Comparison of ENCODE assay signal across 8 mouse cellular contexts in the genomic region with DNA sequence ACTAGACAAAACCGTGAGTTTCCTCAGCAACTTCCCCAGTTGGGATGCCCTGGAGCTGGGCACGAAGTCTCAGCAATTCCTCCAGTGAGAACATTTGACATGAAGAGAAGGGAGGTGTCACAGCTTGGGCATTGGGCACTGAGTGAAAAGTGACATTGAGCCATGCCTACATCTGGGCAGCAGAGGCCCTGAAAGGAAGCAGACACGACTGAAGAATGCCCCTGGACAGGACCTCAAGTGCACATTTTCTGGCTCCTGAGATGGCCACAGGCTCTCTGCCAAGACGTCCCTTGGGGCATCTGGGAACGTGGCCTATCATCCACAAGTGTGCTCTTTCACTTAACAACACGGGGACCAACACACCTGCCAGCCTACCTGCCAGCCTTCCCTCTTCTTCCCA. TPM values are rescaled to one million over a fixed set of nuclear protein-coding genes. Genes with fewer than 3 reads are reported as not detected.
A peak's percentile ranks its signal among the peaks of the same experiment; 100 is the strongest.
DNase-seq lines count a peak whose midpoint lies in the region; ATAC-seq and TF ChIP-seq lines count a peak whose summit lies in the region.

No protein-coding gene starts in this region.

- peak; percentile 34 for DNase-seq in adrenal gland, postnatal 14 days
- DNase-seq in adrenal gland, postnatal 4 days (ENCODE audit: low spot score in 2 of 2): no peak
- DNase-seq in left cerebral cortex, postnatal 25 days (ENCODE audit: low spot score in 2 of 2): no peak
- no peak for DNase-seq in layer of hippocampus, postnatal 10 days (ENCODE audit: low spot score in 2 of 2)

- no peak for ATAC-seq in heart, embryonic 14.5 days (ENCODE audit: insufficient number of reproducible peaks, insufficient read depth, low FRiP score, low read depth)
- no peak for ATAC-seq in liver, embryonic 12.5 days

- no peak overlapping the region for H3K27ac ChIP-seq in heart, embryonic 14.5 days (replicated peaks in 1 of 2; ENCODE audit: control insufficient read depth in 1 of 2, insufficient read depth in 1 of 2, low read depth in 2 of 2, low read length in 2 of 2)
- peak overlapping the region; percentile 86 for H3K27ac ChIP-seq in liver, embryonic 12.5 days
- no peak overlapping the region for H3K27ac ChIP-seq in small intestine, adult 2 months (ENCODE audit: insufficient read depth, low read depth, low read length)

- no peak overlapping the region for H3K9ac ChIP-seq in heart, embryonic 14.5 days (ENCODE audit: low read length)
- H3K9ac ChIP-seq in liver, embryonic 12.5 days: peak overlapping the region; percentile 44

- intact Hi-C loops in left cerebral cortex, postnatal 25 days (cut with DNase I): no loop called here

- TF ChIP-seq CTCF in E14TG2a.4 (conservative IDR thresholded peaks at IDR 0.05; ENCODE audit: low read length): no peak
- no peak for TF ChIP-seq CTCF in small intestine, adult 2 months (IDR thresholded peaks at IDR 0.05; ENCODE audit: extremely low read depth, insufficient read length, insufficient replicate concordance, low read depth, low read length)

- no peak for TF ChIP-seq POLR2A in small intestine, adult 2 months (IDR thresholded peaks at IDR 0.05; ENCODE audit: low read depth, low read length)

- WGBS in heart, embryonic 14.5 days: 26% methylated on average over 6 of the region's 6 CpGs
- 40% methylated on average over 6 of the region's 6 CpGs for WGBS in liver, embryonic 12.5 days (ENCODE audit: insufficient replicate concordance)
- 18% methylated on average over 6 of the region's 6 CpGs for WGBS in small intestine, adult 2 months

- no peaks in the 10 kb centered on the region for H3K9me3 ChIP-seq in E14TG2a.4 (ENCODE audit: low read length)
- H3K9me3 ChIP-seq in heart, embryonic 14.5 days (ENCODE audit: control insufficient read depth, low read length): no peaks in the 10 kb centered on the region
- H3K9me3 ChIP-seq in liver, embryonic 12.5 days (replicated peaks): no peaks in the 10 kb centered on the region

- peak overlapping the region; percentile 76 for H3K4me3 ChIP-seq in E14TG2a.4 (replicated peaks; ENCODE audit: low read length)
- peak overlapping the region; percentile 78 to 97; a peak in 3 of 4 replicates for H3K4me3 ChIP-seq in heart, embryonic 14.5 days (ENCODE audit: control insufficient read depth in 1 of 2, insufficient read depth in 1 of 2, low read depth in 1 of 2, low read length in 2 of 2)
- H3K4me3 ChIP-seq in liver, embryonic 12.5 days: peak overlapping the region; percentile 89
- H3K4me3 ChIP-seq in small intestine, adult 2 months (ENCODE audit: low read depth, low read length): peak overlapping the region; percentile 95

- H3K27me3 ChIP-seq in E14TG2a.4 (ENCODE audit: insufficient read depth, low read length): no peaks in the 10 kb centered on the region
- no peaks in the 10 kb centered on the region for H3K27me3 ChIP-seq in heart, embryonic 14.5 days (ENCODE audit: control insufficient read depth, insufficient read depth, low read length)
- H3K27me3 ChIP-seq in liver, embryonic 12.5 days (replicated peaks): peaks cover 27% of the 10 kb centered on the region
- no peaks in the 10 kb centered on the region for H3K27me3 ChIP-seq in small intestine, adult 2 months (ENCODE audit: control insufficient read depth, insufficient read depth, low read length)

- peaks cover 25% of the 10 kb centered on the region for H3K36me3 ChIP-seq in E14TG2a.4 (ENCODE audit: insufficient read depth, low read length)
- no peaks in the 10 kb centered on the region for H3K36me3 ChIP-seq in heart, embryonic 14.5 days (ENCODE audit: control insufficient read depth, insufficient read depth, low read length)
- H3K36me3 ChIP-seq in liver, embryonic 12.5 days: no peaks in the 10 kb centered on the region
- H3K36me3 ChIP-seq in small intestine, adult 2 months (ENCODE audit: control insufficient read depth, insufficient read depth, low read length): no peaks in the 10 kb centered on the region

- peak overlapping the region; percentile 86 for H3K4me2 ChIP-seq in heart, embryonic 14.5 days (ENCODE audit: low read length)
- peak overlapping the region; percentile 78 for H3K4me2 ChIP-seq in liver, embryonic 12.5 days

- H3K4me1 ChIP-seq in E14TG2a.4 (replicated peaks; ENCODE audit: low read depth, low read length): peaks cover 62% of the 10 kb centered on the region
- H3K4me1 ChIP-seq in heart, embryonic 14.5 days (ENCODE audit: control insufficient read depth in 2 of 2, insufficient read depth in 2 of 2, low read length in 2 of 2): peaks cover 11 to 24% of the 10 kb centered on the region in 2 experiments
- H3K4me1 ChIP-seq in liver, embryonic 12.5 days: peaks cover 40% of the 10 kb centered on the region
- H3K4me1 ChIP-seq in small intestine, adult 2 months (ENCODE audit: control insufficient read depth, insufficient read depth, insufficient read length, low read length): peaks cover 6% of the 10 kb centered on the region; the same call in 1 of the 2 replicates

RNA-seq across cellular contexts. Expression of gene Fbrsl1, which starts 1.0 kb away (rescaled TPM):
- 74.4 and 78.0 TPM in 2 replicates for total RNA-seq in adrenal gland, postnatal 14 days (2021)
- total RNA-seq in adrenal gland, postnatal 4 days (2021): 10 to 100 TPM; 97.9 to 99.9 TPM
- 12.8 and 13.5 TPM in 2 replicates for polyA plus RNA-seq in heart, embryonic 14.5 days (2014; fragmentation: Nextera tagmentation; extraction: Ambion mirVana)
- polyA plus RNA-seq in liver, embryonic 12.5 days (2016; fragmentation: Nextera tagmentation; extraction: Ambion mirVana): 9.8 TPM in 2 replicates
- 89.3 and 150 TPM in 2 replicates for polyA plus RNA-seq in small intestine, adult 2 months (2012; rRNA removed)
- total RNA-seq in left cerebral cortex, postnatal 25 days (2021): 10 to 100 TPM; 68.6 to 73.8 TPM
- 10 to 100 TPM; 82.5 to 90.6 TPM for total RNA-seq in layer of hippocampus, postnatal 10 days (2021)
